In genomic region chr4:137589586-137589985, GRCm38 (mm10) we compare ENCODE assay signal across 24 mouse cellular contexts. TPM values are rescaled to one million over a fixed set of nuclear protein-coding genes. Genes with fewer than 3 reads are reported as not detected.
"Had no signal": no experiment of that assay in that cellular context is flagged by ENCODE, and none has a peak within 500 bp of the region (broad histone marks: within the 10 kb centered on the region; RNA-seq: fewer than 3 reads in every experiment).

No protein-coding gene starts in this region.

- H3K4me3 ChIP-seq: neural tube, embryonic 13.5 days; neural tube, embryonic 15.5 days; stomach, embryonic 15.5 days had no signal

- H3K27ac ChIP-seq: neural tube, embryonic 13.5 days; neural tube, embryonic 15.5 days; stomach, embryonic 15.5 days; stomach, postnatal 0 days had no signal

- H3K9ac ChIP-seq: neural tube, embryonic 13.5 days; neural tube, embryonic 15.5 days; stomach, embryonic 15.5 days had no signal

- H3K4me2 ChIP-seq: neural tube, embryonic 13.5 days; neural tube, embryonic 15.5 days; stomach, embryonic 15.5 days had no signal

- H3K27me3 ChIP-seq: neural tube, embryonic 13.5 days; neural tube, embryonic 15.5 days; stomach, embryonic 15.5 days had no signal

- H3K4me1 ChIP-seq: neural tube, embryonic 13.5 days; neural tube, embryonic 15.5 days; stomach, embryonic 15.5 days had no signal

- H3K9me3 ChIP-seq: neural tube, embryonic 13.5 days; neural tube, embryonic 15.5 days; stomach, embryonic 15.5 days had no signal

- H3K36me3 ChIP-seq: neural tube, embryonic 13.5 days; neural tube, embryonic 15.5 days; stomach, embryonic 15.5 days had no signal

- DNase-seq: retina, postnatal 1 day; right cerebral cortex, adult 18-20 months; right cerebral cortex, postnatal 14 days; right cerebral cortex, postnatal 25 days; right cerebral cortex, postnatal 4 days; spleen, adult 18-20 months; thymus, adult 18-20 months; thymus, adult 2 months; thymus, postnatal 14 days; thymus, postnatal 25 days; thymus, postnatal 36 days; thymus, postnatal 4 days had no signal

RNA-seq across cellular contexts. Expression of gene Ldlrad2, which starts 15.2 kb away (rescaled TPM):
- total RNA-seq: neutrophil, adult 5-6 weeks had no signal
- polyA plus RNA-seq: neural tube, embryonic 13.5 days; neural tube, embryonic 14.5 days; neural tube, embryonic 15.5 days; small intestine, adult 2 months; spleen, adult 2 months; stomach, embryonic 14.5 days; stomach, embryonic 15.5 days; stomach, embryonic 16.5 days; stomach, postnatal 0 days; thymus, adult 2 months; thymus, postnatal 0 days; urinary bladder, adult 2 months had no signal
